In the genomic region with DNA sequence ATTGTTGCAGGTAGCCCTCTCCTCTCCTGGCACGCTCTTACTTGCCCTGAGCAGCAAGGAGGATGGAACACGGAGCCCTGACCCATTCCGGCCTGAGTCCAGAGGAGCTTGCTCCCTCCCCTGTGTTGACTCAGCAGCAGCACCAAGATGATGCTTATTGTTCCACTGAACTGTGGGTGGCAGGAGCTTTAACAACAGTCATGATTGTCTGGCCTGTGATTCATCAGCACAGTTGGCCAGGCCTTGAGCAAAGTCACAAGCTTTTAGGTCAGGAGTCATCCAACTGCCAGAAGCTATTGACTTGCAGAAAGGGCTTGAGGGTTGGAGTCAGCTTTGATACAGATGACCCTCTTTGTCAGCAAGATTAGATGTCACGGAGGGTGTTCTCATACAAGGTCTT, we compare ENCODE assay signal across 15 mouse cellular contexts.
DNase-seq lines count a peak whose midpoint lies in the region; ATAC-seq lines count a peak whose summit lies in the region.
"Had no signal": no experiment of that assay in that cellular context is flagged by ENCODE, and none has a peak within 500 bp of the region (broad histone marks: within the 10 kb centered on the region; RNA-seq: fewer than 3 reads in every experiment).

No protein-coding gene starts in this region.

- no peak overlapping the region for H3K4me3 ChIP-seq in heart, embryonic 10.5 days
- no peak overlapping the region for H3K4me3 ChIP-seq in hindbrain, embryonic 13.5 days
- H3K4me3 ChIP-seq: limb, embryonic 10.5 days; lung, embryonic 15.5 days; midbrain, embryonic 15.5 days had no signal

- no peak for ATAC-seq in inflammation-experienced regulatory T-cells, adult 6 months
- ATAC-seq in hindbrain, embryonic 13.5 days (ENCODE audit: low FRiP score) = no peak
- ATAC-seq: midbrain, embryonic 15.5 days had no signal

- H3K27ac ChIP-seq in heart, embryonic 10.5 days = no peak overlapping the region
- no peak overlapping the region for H3K27ac ChIP-seq in hindbrain, embryonic 13.5 days
- H3K27ac ChIP-seq: limb, embryonic 10.5 days; lung, embryonic 15.5 days; midbrain, embryonic 15.5 days had no signal

- DNase-seq in heart, adult 11 months = peak; percentile 91
- DNase-seq in heart, embryonic 10.5 days (ENCODE audit: low spot score) = no peak
- DNase-seq in retina, postnatal 1 day = peak; percentile 42
- DNase-seq in retina, embryonic 14.5 days (ENCODE audit: low spot score) = no peak
- DNase-seq in adrenal gland, postnatal 10 days = peak; percentile 6
- peak; percentile 21 for DNase-seq in skeletal muscle tissue, adult 2 months (ENCODE audit: low read depth, low spot score)
- DNase-seq: gastrocnemius, postnatal 14 days; heart, postnatal 36 days; kidney, adult 9 months; thymus, postnatal 36 days had no signal

- no peak overlapping the region for H3K4me2 ChIP-seq in hindbrain, embryonic 13.5 days
- H3K4me2 ChIP-seq: lung, embryonic 15.5 days; midbrain, embryonic 15.5 days had no signal

- peaks cover 6% of the 10 kb centered on the region for H3K4me1 ChIP-seq in heart, embryonic 10.5 days
- H3K4me1 ChIP-seq in hindbrain, embryonic 13.5 days (replicated peaks) = no peaks in the 10 kb centered on the region
- H3K4me1 ChIP-seq: limb, embryonic 10.5 days; midbrain, embryonic 15.5 days had no signal

- H3K9me3 ChIP-seq in heart, embryonic 10.5 days = no peaks in the 10 kb centered on the region
- H3K9me3 ChIP-seq in hindbrain, embryonic 13.5 days = no peaks in the 10 kb centered on the region
- H3K9me3 ChIP-seq: limb, embryonic 10.5 days; lung, embryonic 15.5 days; midbrain, embryonic 15.5 days had no signal

- WGBS in heart, embryonic 10.5 days = 55% methylated on average over 4 of the region's 4 CpGs
- 19% methylated on average over 4 of the region's 4 CpGs for WGBS in hindbrain, embryonic 13.5 days

- no peaks in the 10 kb centered on the region for H3K27me3 ChIP-seq in heart, embryonic 10.5 days (ENCODE audit: insufficient read depth, poor library complexity, severe bottlenecking)
- no peaks in the 10 kb centered on the region for H3K27me3 ChIP-seq in hindbrain, embryonic 13.5 days
- H3K27me3 ChIP-seq: lung, embryonic 15.5 days; midbrain, embryonic 15.5 days had no signal

- no peak overlapping the region for H3K9ac ChIP-seq in hindbrain, embryonic 13.5 days
- H3K9ac ChIP-seq: lung, embryonic 15.5 days; midbrain, embryonic 15.5 days had no signal

- H3K36me3 ChIP-seq in heart, embryonic 10.5 days = no peaks in the 10 kb centered on the region
- H3K36me3 ChIP-seq in hindbrain, embryonic 13.5 days = no peaks in the 10 kb centered on the region
- H3K36me3 ChIP-seq: limb, embryonic 10.5 days; lung, embryonic 15.5 days; midbrain, embryonic 15.5 days had no signal

Comparison
In these comparisons a context has a peak if more than half of its experiments do, and no peak if none do; other contexts are left out.
1. DNase-seq: peak in heart, adult 11 months (single experiment), retina, postnatal 1 day (single experiment), adrenal gland, postnatal 10 days (single experiment) and skeletal muscle tissue, adult 2 months (single experiment); none in heart, embryonic 10.5 days (single experiment) and retina, embryonic 14.5 days (single experiment).